Mouse (Mus musculus) kidney, embryonic 14.5 days (tissue): ENCODE results near the gene Heatr5a. TPM values are rescaled to one million over a fixed set of nuclear protein-coding genes. Genes with fewer than 3 reads are reported as not detected.

Experiments used
- polyA plus RNA-seq: library from polyadenylated mRNA; unstranded; fragments of >200 nt; fragmentation: Nextera tagmentation; extraction: Ambion mirVana; gene quantifications from 2 replicates; pipeline ENCODE4 v1.2.1, GENCODE M21; 2014

The Heatr5a gene
- polyA plus RNA-seq, 1 experiment from 2014 or later = 14.7 TPM

Other genes with a start within 250 kb of the Heatr5a start
- gene Hectd1, start 141.8 kb downstream of the Heatr5a start, polyA plus RNA-seq = 36.0 and 51.6 TPM in 2 replicates
- gene Dtd2, start 35.2 kb upstream of the Heatr5a start, polyA plus RNA-seq = 28.8 and 30.2 TPM in 2 replicates
- gene Gpr33, start 56.7 kb upstream of the Heatr5a start, polyA plus RNA-seq = not detected in 2 replicates
- 18.9 and 19.2 TPM in 2 replicates for gene Nubpl, start 126.4 kb upstream of the Heatr5a start, polyA plus RNA-seq